Mouse (Mus musculus) gastrocnemius, postnatal 25 days (tissue): ENCODE data around the gene Csk. TPM values are rescaled to one million over a fixed set of nuclear protein-coding genes. Genes with fewer than 3 reads are reported as not detected.
A peak's percentile ranks its signal among the peaks of the same experiment; 100 is the strongest.

Source experiments
- DNase-seq: peaks from one replicate; pipeline ENCODE4 v3.0.0; 2022
- total RNA-seq, 2 experiments: library from RNA; stranded (reverse); gene quantifications; 1 replicate in 1 of 2; 2 replicates in 1 of 2; pipeline ENCODE4 v1.2.3; 2021

Gene Csk
- total RNA-seq, 2 experiments from 2014 or later: 8.4 to 13.0 TPM

GRCm38 (mm10) chr9:57638651-57639459 lies 14.6 kb downstream of the Csk start:
- no peak for DNase-seq

GRCm38 (mm10) chr9:57637741-57638322 lies 15.6 kb downstream of the Csk start:
- DNase-seq: peak; percentile 42

GRCm38 (mm10) chr9:57637272-57637671 lies 16.2 kb downstream of the Csk start:
- no peak for DNase-seq

GRCm38 (mm10) chr9:57633481-57634024 lies 19.9 kb downstream of the Csk start:
- no peak for DNase-seq

GRCm38 (mm10) chr9:57629118-57629874 lies 24.1 kb downstream of the Csk start:
- peak; percentile 45 for DNase-seq

- no peak for DNase-seq
Measured at GRCm38 (mm10) chr9:57628717-57629116, 24.7 kb downstream of the Csk start.

- DNase-seq: no peak
Measured at GRCm38 (mm10) chr9:57627892-57628291, 25.5 kb downstream of the Csk start.

- no peak for DNase-seq
Measured at GRCm38 (mm10) chr9:57627191-57627590, 26.2 kb downstream of the Csk start.

- DNase-seq: no peak
Measured at GRCm38 (mm10) chr9:57625674-57626500, 27.5 kb downstream of the Csk start.

GRCm38 (mm10) chr9:57624295-57624694 lies 29.1 kb downstream of the Csk start:
- DNase-seq: no peak

GRCm38 (mm10) chr9:57620674-57621073 lies 32.8 kb downstream of the Csk start, which contains the start of gene Lman1l:
TSS of gene Lman1l (minus strand) at chr9:57620774.
- DNase-seq: no peak

- no peak for DNase-seq
Measured at GRCm38 (mm10) chr9:57618854-57619253, 34.6 kb downstream of the Csk start.

GRCm38 (mm10) chr9:57617556-57618169 lies 35.8 kb downstream of the Csk start:
- DNase-seq: no peak

GRCm38 (mm10) chr9:57614786-57615185 lies 38.6 kb downstream of the Csk start:
- no peak for DNase-seq

- no peak for DNase-seq
Measured at GRCm38 (mm10) chr9:57613975-57614374, 39.5 kb downstream of the Csk start.

- no peak for DNase-seq
Measured at GRCm38 (mm10) chr9:57612587-57612986, 40.8 kb downstream of the Csk start.

GRCm38 (mm10) chr9:57610359-57610826 lies 43.0 kb downstream of the Csk start:
- no peak for DNase-seq

- DNase-seq: no peak
Measured at GRCm38 (mm10) chr9:57609803-57610202, 43.6 kb downstream of the Csk start.

- no peak for DNase-seq
Measured at GRCm38 (mm10) chr9:57606139-57606851, 47.1 kb downstream of the Csk start, which contains the start of gene Cplx3. TSS of gene Cplx3 (minus strand) at chr9:57606281.

GRCm38 (mm10) chr9:57605503-57605902 lies 47.9 kb downstream of the Csk start:
- DNase-seq: no peak
